Mouse (Mus musculus) stomach, embryonic 16.5 days (tissue): ENCODE measurements around the gene Gnat3. TPM values are rescaled to one million over a fixed set of nuclear protein-coding genes. Genes with fewer than 3 reads are reported as not detected.

Source experiments
- ATAC-seq: fragments of 200-750 bp; cut with Nextera tagmentation; 2 replicates; pipeline ENCODE4 v1.8.0; 2017; ENCODE audit warnings: moderate number of reproducible peaks, moderate TSS enrichment; ENCODE audit not compliant: insufficient read depth, low FRiP score
- H3K27ac ChIP-seq: fragments of 300-500 bp; sonication (generic); 2 replicates; pipeline ENCODE4 v1.5.1; 2014; ENCODE audit warnings: low read length
- H3K27me3 ChIP-seq: fragments of 300-500 bp; sonication (generic); 2 replicates; pipeline ENCODE4 v1.6.1; 2014; ENCODE audit warnings: low read length, control low read depth, mixed read lengths; ENCODE audit not compliant: control insufficient read depth, insufficient read depth
- H3K36me3 ChIP-seq: fragments of 300-500 bp; sonication (generic); 2 replicates; pipeline ENCODE4 v1.6.1; 2014; ENCODE audit warnings: low read length; ENCODE audit not compliant: control insufficient read depth, insufficient read depth
- H3K4me1 ChIP-seq: fragments of 300-500 bp; sonication (generic); 2 replicates; pipeline ENCODE4 v1.6.1; 2014; ENCODE audit warnings: low read length, control low read depth, mixed read lengths; ENCODE audit not compliant: control insufficient read depth, insufficient read depth
- H3K4me2 ChIP-seq: fragments of 300-500 bp; sonication (generic); 2 replicates; pipeline ENCODE4 v1.6.1; 2014; ENCODE audit warnings: low read depth, low read length, mixed read lengths
- H3K4me3 ChIP-seq: fragments of 300-500 bp; sonication (generic); replicated peaks from 2 replicates; pipeline ENCODE4 v1.5.1; 2014; ENCODE audit warnings: mild to moderate bottlenecking, low read length
- H3K9ac ChIP-seq: fragments of 300-500 bp; sonication (generic); 2 replicates; pipeline ENCODE4 v1.6.1; 2014; ENCODE audit warnings: low read length
- H3K9me3 ChIP-seq: fragments of 300-500 bp; sonication (generic); replicated peaks from 2 replicates; pipeline ENCODE4 v1.6.1; 2016; ENCODE audit warnings: low read length, control low read depth; ENCODE audit not compliant: control insufficient read depth
- WGBS: fragments of 180-500 bp; shearing (Covaris S2); extraction: QIAGEN DNeasy Blood & Tissue Kit; methylation state at CpG from one replicate; pipeline ENCODE4 v1.1.7; 2014; 5-methylcytosine and 5-hydroxymethylcytosine counted together
- polyA plus RNA-seq: library from polyadenylated mRNA; unstranded; fragments of >200 nt; fragmentation: Nextera tagmentation; extraction: Ambion mirVana; gene quantifications from 2 replicates; pipeline ENCODE4 v1.2.1, GENCODE M21; 2015

Gnat3 gene
- polyA plus RNA-seq, 1 experiment from 2014 or later, result not detected

- Histone ChIP-seq H3K4me1 (no peaks in the 10 kb centered on the region), H3K9ac (no peak overlapping the region), H3K9me3 (no peaks in the 10 kb centered on the region), H3K4me3 (no peak overlapping the region), H3K27ac (no peak overlapping the region), H3K36me3 (no peaks in the 10 kb centered on the region), H3K4me2 (no peak overlapping the region), H3K27me3 (no peaks in the 10 kb centered on the region)
- 53% methylated on average over 6 of the region's 6 CpGs for WGBS
- no peak for ATAC-seq
Observed at GRCm38 (mm10) chr5:18000185-18000584, 37.8 kb downstream of the Gnat3 start.

- no peaks in the 10 kb centered on the region for H3K36me3 ChIP-seq
- H3K9ac ChIP-seq, result no peak overlapping the region
- H3K4me2 ChIP-seq, result no peak overlapping the region
- ATAC-seq, result no peak
- no peaks in the 10 kb centered on the region for H3K9me3 ChIP-seq
- H3K27me3 ChIP-seq, result no peaks in the 10 kb centered on the region
- no peak overlapping the region for H3K4me3 ChIP-seq
- no peak overlapping the region for H3K27ac ChIP-seq
- WGBS, result 35% methylated on average over 4 of the region's 4 CpGs
- H3K4me1 ChIP-seq, result no peaks in the 10 kb centered on the region
Observed at GRCm38 (mm10) chr5:18001646-18002045, 39.3 kb downstream of the Gnat3 start.

- Histone ChIP-seq H3K9ac (no peak overlapping the region), H3K4me1 (no peaks in the 10 kb centered on the region), H3K4me3 (no peak overlapping the region), H3K27me3 (no peaks in the 10 kb centered on the region), H3K36me3 (no peaks in the 10 kb centered on the region), H3K27ac (no peak overlapping the region), H3K4me2 (no peak overlapping the region), H3K9me3 (no peaks in the 10 kb centered on the region)
- WGBS, result 79% methylated on average over 6 of the region's 6 CpGs
- no peak for ATAC-seq
Observed at GRCm38 (mm10) chr5:18003675-18004074, 41.3 kb downstream of the Gnat3 start.

GRCm38 (mm10) chr5:18004824-18005611 is 42.7 kb downstream of the Gnat3 start:
- Histone ChIP-seq H3K9ac (no peak overlapping the region), H3K4me1 (no peaks in the 10 kb centered on the region), H3K4me2 (no peak overlapping the region), H3K36me3 (no peaks in the 10 kb centered on the region), H3K9me3 (no peaks in the 10 kb centered on the region), H3K27ac (no peak overlapping the region), H3K4me3 (no peak overlapping the region), H3K27me3 (no peaks in the 10 kb centered on the region)
- ATAC-seq, result no peak
- 83% methylated on average over 3 of the region's 3 CpGs for WGBS

GRCm38 (mm10) chr5:18006157-18006556 is 43.8 kb downstream of the Gnat3 start:
- ATAC-seq, result no peak
- Histone ChIP-seq H3K9ac (no peak overlapping the region), H3K9me3 (no peaks in the 10 kb centered on the region), H3K4me3 (no peak overlapping the region), H3K4me1 (no peaks in the 10 kb centered on the region), H3K27me3 (no peaks in the 10 kb centered on the region), H3K4me2 (no peak overlapping the region), H3K36me3 (no peaks in the 10 kb centered on the region), H3K27ac (no peak overlapping the region)
- WGBS, result 87% methylated on average over 2 of the region's 2 CpGs

GRCm38 (mm10) chr5:18007067-18007466 is 44.7 kb downstream of the Gnat3 start:
- H3K27ac ChIP-seq, result no peak overlapping the region

GRCm38 (mm10) chr5:18010301-18010700 is 48.0 kb downstream of the Gnat3 start:
- no peak for ATAC-seq

More at GRCm38 (mm10) chr5:18007067-18007466, 44.7 kb downstream of the Gnat3 start:
- no peak overlapping the region for H3K4me3 ChIP-seq
- H3K9ac ChIP-seq, result no peak overlapping the region
- no peaks in the 10 kb centered on the region for H3K4me1 ChIP-seq
- no peaks in the 10 kb centered on the region for H3K27me3 ChIP-seq
- H3K36me3 ChIP-seq, result no peaks in the 10 kb centered on the region
- no peak overlapping the region for H3K4me2 ChIP-seq
- ATAC-seq, result no peak
- H3K9me3 ChIP-seq, result no peaks in the 10 kb centered on the region

GRCm38 (mm10) chr5:18013196-18013595 is 50.8 kb downstream of the Gnat3 start:
- no peak overlapping the region for H3K4me2 ChIP-seq
- H3K4me1 ChIP-seq, result no peaks in the 10 kb centered on the region
- 56% methylated on average over 2 of the region's 2 CpGs for WGBS
- no peak overlapping the region for H3K4me3 ChIP-seq
- no peak overlapping the region for H3K9ac ChIP-seq
- ATAC-seq, result no peak
- H3K27me3 ChIP-seq, result no peaks in the 10 kb centered on the region
- H3K9me3 ChIP-seq, result no peaks in the 10 kb centered on the region
- H3K36me3 ChIP-seq, result no peaks in the 10 kb centered on the region
- no peak overlapping the region for H3K27ac ChIP-seq

More at GRCm38 (mm10) chr5:18010301-18010700, 48.0 kb downstream of the Gnat3 start:
- WGBS, result 70% methylated on average over 5 of the region's 5 CpGs
- no peak overlapping the region for H3K9ac ChIP-seq
- no peak overlapping the region for H3K4me2 ChIP-seq
- H3K36me3 ChIP-seq, result no peaks in the 10 kb centered on the region
- no peaks in the 10 kb centered on the region for H3K27me3 ChIP-seq
- no peaks in the 10 kb centered on the region for H3K9me3 ChIP-seq
- H3K4me1 ChIP-seq, result no peaks in the 10 kb centered on the region
- H3K27ac ChIP-seq, result no peak overlapping the region
- no peak overlapping the region for H3K4me3 ChIP-seq

GRCm38 (mm10) chr5:18014209-18014829 is 52.0 kb downstream of the Gnat3 start:
- ATAC-seq, result no peak
- no peaks in the 10 kb centered on the region for H3K9me3 ChIP-seq
- 81% methylated on average over 4 of the region's 4 CpGs for WGBS

More at GRCm38 (mm10) chr5:18014209-18014829, 52.0 kb downstream of the Gnat3 start:
- no peak overlapping the region for H3K27ac ChIP-seq
- no peak overlapping the region for H3K4me2 ChIP-seq
- H3K36me3 ChIP-seq, result no peaks in the 10 kb centered on the region
- H3K9ac ChIP-seq, result no peak overlapping the region
- H3K4me1 ChIP-seq, result no peaks in the 10 kb centered on the region
- H3K4me3 ChIP-seq, result no peak overlapping the region
- no peaks in the 10 kb centered on the region for H3K27me3 ChIP-seq
